Mouse (Mus musculus) heart, embryonic 14.5 days (tissue): ENCODE measurements around the gene Car10. TPM values are rescaled to one million over a fixed set of nuclear protein-coding genes. Genes with fewer than 3 reads are reported as not detected.
"Not testable (repeated sequence)": the region's sequence is repeated elsewhere in the genome, so short reads cannot be mapped to it uniquely, and the experiment has no call there.

Source experiments
- ATAC-seq: fragments of 200-750 bp; cut with Nextera tagmentation; 2 replicates; pipeline ENCODE4 v1.8.0; 2017; ENCODE audit warnings: low read depth, moderate TSS enrichment; ENCODE audit not compliant: insufficient number of reproducible peaks, insufficient read depth, low FRiP score
- H3K27ac ChIP-seq, 2 experiments: fragments of 200-500 bp in 1 of 2; fragments of 300-500 bp in 1 of 2; sonication (generic) in 1 of 2; replicated peaks in 1 of 2; 2 replicates each; pipeline ENCODE4 v1.5.1; 2012 to 2014; ENCODE audit warnings: low read depth in 2 of 2, low read length in 2 of 2, control low read depth in 1 of 2, mild to moderate bottlenecking in 1 of 2, mixed read lengths in 1 of 2; ENCODE audit not compliant: control insufficient read depth in 1 of 2, insufficient read depth in 1 of 2
- H3K27me3 ChIP-seq: fragments of 300-500 bp; sonication (generic); 2 replicates; pipeline ENCODE4 v1.6.1; 2014; ENCODE audit warnings: mild to moderate bottlenecking, low read length, control low read depth; ENCODE audit not compliant: control insufficient read depth, insufficient read depth
- H3K36me3 ChIP-seq: fragments of 300-500 bp; sonication (generic); 2 replicates; pipeline ENCODE4 v1.6.1; 2014; ENCODE audit warnings: mild to moderate bottlenecking, control low read depth, low read length, mixed read lengths; ENCODE audit not compliant: control insufficient read depth, insufficient read depth
- H3K4me1 ChIP-seq, 2 experiments: fragments of 200-500 bp in 1 of 2; fragments of 300-500 bp in 1 of 2; sonication (generic) in 1 of 2; 2 replicates each; pipeline ENCODE4 v1.6.1; 2012 to 2014; ENCODE audit warnings: low read length in 2 of 2, control low read depth in 1 of 2, mixed read lengths in 1 of 2; ENCODE audit not compliant: control insufficient read depth in 2 of 2, insufficient read depth in 2 of 2
- H3K4me2 ChIP-seq: fragments of 300-500 bp; sonication (generic); 2 replicates; pipeline ENCODE4 v1.6.1; 2014; ENCODE audit warnings: mild to moderate bottlenecking, low read length
- H3K4me3 ChIP-seq, 2 experiments: fragments of 200-500 bp in 1 of 2; fragments of 300-500 bp in 1 of 2; sonication (generic) in 1 of 2; 2 replicates each; pipeline ENCODE4 v1.5.1; 2012 to 2014; ENCODE audit warnings: low read length in 2 of 2, mild to moderate bottlenecking in 2 of 2, control low read depth in 1 of 2, low read depth in 1 of 2, moderate library complexity in 1 of 2; ENCODE audit not compliant: control insufficient read depth in 1 of 2, insufficient read depth in 1 of 2
- H3K9ac ChIP-seq: fragments of 300-500 bp; sonication (generic); 2 replicates; pipeline ENCODE4 v1.6.1; 2014; ENCODE audit warnings: mild to moderate bottlenecking, low read length
- H3K9me3 ChIP-seq: fragments of 300-500 bp; sonication (generic); 2 replicates; pipeline ENCODE4 v1.6.1; 2016; ENCODE audit warnings: low read length, control low read depth; ENCODE audit not compliant: control insufficient read depth
- WGBS: fragments of 180-500 bp; shearing (Covaris S2); extraction: QIAGEN DNeasy Blood & Tissue Kit; methylation state at CpG from one replicate; pipeline ENCODE4 v1.1.7; 2014; 5-methylcytosine and 5-hydroxymethylcytosine counted together
- polyA plus RNA-seq: library from polyadenylated mRNA; unstranded; fragments of >200 nt; fragmentation: Nextera tagmentation; extraction: Ambion mirVana; gene quantifications from 2 replicates; pipeline ENCODE4 v1.2.1, GENCODE M21; 2014

Car10 gene
- polyA plus RNA-seq, 1 experiment from 2014 or later, result not detected

GRCm38 (mm10) chr11:93344869-93345268 lies 247.0 kb downstream of the Car10 start:
- WGBS, result 71% methylated on average over 3 of the region's 3 CpGs
- Histone ChIP-seq H3K9ac (no peak overlapping the region), H3K4me2 (no peak overlapping the region), H3K9me3 (no peaks in the 10 kb centered on the region), H3K27ac (no peak overlapping the region), H3K27me3 (no peaks in the 10 kb centered on the region), H3K36me3 (no peaks in the 10 kb centered on the region), H3K4me3 (no peak overlapping the region), H3K4me1 (no peaks in the 10 kb centered on the region)
- no peak for ATAC-seq

- Histone ChIP-seq H3K27me3 (no peaks in the 10 kb centered on the region), H3K27ac (no peak overlapping the region), H3K4me2 (no peak overlapping the region), H3K9ac (no peak overlapping the region), H3K9me3 (no peaks in the 10 kb centered on the region), H3K4me3 (no peak overlapping the region), H3K36me3 (no peaks in the 10 kb centered on the region), H3K4me1 (no peaks in the 10 kb centered on the region)
- 74% methylated on average over 2 of the region's 2 CpGs for WGBS
- no peak for ATAC-seq
Measured at GRCm38 (mm10) chr11:93361576-93361975, 263.7 kb downstream of the Car10 start.

- no peaks in the 10 kb centered on the region for H3K9me3 ChIP-seq
- no peaks in the 10 kb centered on the region for H3K36me3 ChIP-seq
- no peaks in the 10 kb centered on the region for H3K27me3 ChIP-seq
- no peak for ATAC-seq
- H3K4me3 ChIP-seq, result no peak overlapping the region
- H3K9ac ChIP-seq, result no peak overlapping the region
- no peak overlapping the region for H3K27ac ChIP-seq
- no peak overlapping the region for H3K4me2 ChIP-seq
- no peaks in the 10 kb centered on the region for H3K4me1 ChIP-seq
Measured at GRCm38 (mm10) chr11:93364171-93364570, 266.3 kb downstream of the Car10 start.

GRCm38 (mm10) chr11:93367244-93367643 lies 269.4 kb downstream of the Car10 start:
- Histone ChIP-seq H3K4me1 (no peaks in the 10 kb centered on the region), H3K36me3 (no peaks in the 10 kb centered on the region), H3K27me3 (no peaks in the 10 kb centered on the region), H3K4me3 (no peak overlapping the region), H3K9ac (no peak overlapping the region), H3K4me2 (no peak overlapping the region), H3K27ac (no peak overlapping the region), H3K9me3 (no peaks in the 10 kb centered on the region)
- ATAC-seq, result no peak
- WGBS, result 56% methylated on average over 4 of the region's 4 CpGs

GRCm38 (mm10) chr11:93367740-93368139 lies 269.9 kb downstream of the Car10 start:
- no peaks in the 10 kb centered on the region for H3K36me3 ChIP-seq
- H3K4me3 ChIP-seq, result no peak overlapping the region
- no peak overlapping the region for H3K9ac ChIP-seq
- H3K9me3 ChIP-seq, result no peaks in the 10 kb centered on the region
- H3K4me2 ChIP-seq, result no peak overlapping the region
- WGBS, result 76% methylated on average over 5 of the region's 5 CpGs
- no peak overlapping the region for H3K27ac ChIP-seq
- ATAC-seq, result no peak
- H3K4me1 ChIP-seq, result no peaks in the 10 kb centered on the region
- H3K27me3 ChIP-seq, result no peaks in the 10 kb centered on the region

- H3K9ac ChIP-seq, result no peak overlapping the region
- 68% methylated on average over 4 of the region's 4 CpGs for WGBS
- no peak overlapping the region for H3K4me2 ChIP-seq
- no peaks in the 10 kb centered on the region for H3K36me3 ChIP-seq
- ATAC-seq, result no peak
- H3K4me3 ChIP-seq, result no peak overlapping the region
- H3K27me3 ChIP-seq, result no peaks in the 10 kb centered on the region
- no peaks in the 10 kb centered on the region; the same call in 1 of the 2 replicates for H3K9me3 ChIP-seq
- no peaks in the 10 kb centered on the region for H3K4me1 ChIP-seq
- no peak overlapping the region for H3K27ac ChIP-seq
Measured at GRCm38 (mm10) chr11:93373697-93374354, 276.0 kb downstream of the Car10 start.

- no peak overlapping the region for H3K27ac ChIP-seq
- no peak overlapping the region for H3K4me2 ChIP-seq
- no peaks in the 10 kb centered on the region for H3K4me1 ChIP-seq
- WGBS, result 79% methylated on average over 4 of the region's 4 CpGs
- H3K4me3 ChIP-seq, result no peak overlapping the region
- ATAC-seq, result no peak
- H3K9ac ChIP-seq, result no peak overlapping the region
- H3K9me3 ChIP-seq, result no peaks in the 10 kb centered on the region
- H3K36me3 ChIP-seq, result no peaks in the 10 kb centered on the region
- no peaks in the 10 kb centered on the region for H3K27me3 ChIP-seq
Measured at GRCm38 (mm10) chr11:93391159-93391558, 293.3 kb downstream of the Car10 start.

- not testable (repeated sequence) for H3K27me3 ChIP-seq, H3K9ac ChIP-seq, H3K4me3 ChIP-seq, ATAC-seq, H3K4me1 ChIP-seq, H3K36me3 ChIP-seq, H3K27ac ChIP-seq, H3K4me2 ChIP-seq, H3K9me3 ChIP-seq
Measured at GRCm38 (mm10) chr11:93393371-93393770, 295.5 kb downstream of the Car10 start.
